Mouse (Mus musculus) lung, postnatal 0 days (tissue): Measurements from ENCODE around the gene Gm49601.

Experiments
- CTCF ChIP-seq: IDR thresholded peaks from 2 replicates; pipeline ENCODE4 v1.5.1; 2016; ENCODE audit warnings: antibody characterized with exemption, mild to moderate bottlenecking
- EP300 ChIP-seq: IDR thresholded peaks from 2 replicates; pipeline ENCODE4 v1.6.1; 2016; ENCODE audit warnings: antibody characterized with exemption, mild to moderate bottlenecking, control low read depth

- TF ChIP-seq EP300, result no peak
- no peak for TF ChIP-seq CTCF
These were observed 21.9 kb downstream of the Gm49601 start for GRCm38 (mm10) chr16:18604267-18604701.
